Mouse (Mus musculus): Measurements from ENCODE around the gene Scgb2b20. TPM values are rescaled to one million over a fixed set of nuclear protein-coding genes. Genes with fewer than 3 reads are reported as not detected.
"Not testable (repeated sequence)": the region's sequence is repeated elsewhere in the genome, so short reads cannot be mapped to it uniquely, and the experiment has no call there.

The Scgb2b20 gene
- polyA plus RNA-seq (2015; fragmentation: Nextera tagmentation; extraction: Ambion mirVana): not detected in 2 replicates

GRCm38 (mm10) chr7:33366222-33366621 lies at the start of gene Scgb2b20:
Gene Scgb2b20 (minus strand): TSS chr7:33366322.
- H3K9ac ChIP-seq; ATAC-seq (ENCODE audit: insufficient read depth, low FRiP score, low read depth); H3K9me3 ChIP-seq; H3K27ac ChIP-seq; H3K36me3 ChIP-seq; H3K4me1 ChIP-seq; H3K27me3 ChIP-seq (replicated peaks); H3K4me2 ChIP-seq; H3K4me3 ChIP-seq (replicated peaks): not testable (repeated sequence)
- WGBS: 81% methylated on average over 2 of the region's 2 CpGs

GRCm38 (mm10) chr7:33409681-33410080 lies 43.6 kb upstream of the Scgb2b20 start:
- H3K27ac ChIP-seq; H3K9ac ChIP-seq; H3K4me2 ChIP-seq; ATAC-seq (ENCODE audit: insufficient read depth, low FRiP score, low read depth); H3K4me1 ChIP-seq; H3K9me3 ChIP-seq; H3K27me3 ChIP-seq (replicated peaks); H3K36me3 ChIP-seq; H3K4me3 ChIP-seq (replicated peaks): not testable (repeated sequence)
- WGBS: 45% methylated on average over 1 of the region's 1 CpGs

GRCm38 (mm10) chr7:33401650-33402049 lies 35.5 kb upstream of the Scgb2b20 start:
- 86% methylated on average over 1 of the region's 1 CpGs for WGBS
- H3K36me3 ChIP-seq: no peaks in the 10 kb centered on the region
- ATAC-seq (ENCODE audit: insufficient read depth, low FRiP score, low read depth): no peak

GRCm38 (mm10) chr7:33399749-33400148 lies 33.6 kb upstream of the Scgb2b20 start:
- H3K27me3 ChIP-seq (replicated peaks); H3K4me3 ChIP-seq (replicated peaks); H3K9me3 ChIP-seq; H3K9ac ChIP-seq; H3K36me3 ChIP-seq; H3K4me2 ChIP-seq; H3K4me1 ChIP-seq; ATAC-seq (ENCODE audit: insufficient read depth, low FRiP score, low read depth); H3K27ac ChIP-seq: not testable (repeated sequence)

More at GRCm38 (mm10) chr7:33401650-33402049, 35.5 kb upstream of the Scgb2b20 start:
- Histone ChIP-seq H3K4me1 (no peaks in the 10 kb centered on the region), H3K27me3 (replicated peaks) (no peaks in the 10 kb centered on the region), H3K4me2 (no peak overlapping the region), H3K27ac (no peak overlapping the region), H3K9ac (no peak overlapping the region), H3K9me3 (no peaks in the 10 kb centered on the region), H3K4me3 (replicated peaks) (no peak overlapping the region)

GRCm38 (mm10) chr7:33372934-33373333 lies 6.8 kb upstream of the Scgb2b20 start, which contains the start of gene Scgb1b20:
Gene Scgb1b20 (plus strand): TSS chr7:33373234.
- 82% methylated on average over 4 of the region's 4 CpGs for WGBS
- not testable (repeated sequence) for H3K27me3 ChIP-seq (replicated peaks); H3K4me2 ChIP-seq; H3K27ac ChIP-seq; H3K9me3 ChIP-seq; H3K4me1 ChIP-seq; H3K36me3 ChIP-seq; ATAC-seq (ENCODE audit: insufficient read depth, low FRiP score, low read depth); H3K4me3 ChIP-seq (replicated peaks); H3K9ac ChIP-seq

Other genes with a start within 250 kb of the Scgb2b20 start
- not detected in 2 replicates for gene Scgb2b18, start 192.5 kb downstream of the Scgb2b20 start, polyA plus RNA-seq (2015; fragmentation: Nextera tagmentation; extraction: Ambion mirVana)
- not detected in 2 replicates for gene Scgb1b18, start 180.8 kb downstream of the Scgb2b20 start, polyA plus RNA-seq (2015; fragmentation: Nextera tagmentation; extraction: Ambion mirVana)
- gene Scgb2b19, start 86.0 kb downstream of the Scgb2b20 start, polyA plus RNA-seq (2015; fragmentation: Nextera tagmentation; extraction: Ambion mirVana): not detected in 2 replicates
- gene Scgb1b19, start 79.0 kb downstream of the Scgb2b20 start, polyA plus RNA-seq (2015; fragmentation: Nextera tagmentation; extraction: Ambion mirVana): not detected in 2 replicates
- not detected in 2 replicates for gene Scgb1b20, start 6.9 kb upstream of the Scgb2b20 start, polyA plus RNA-seq (2015; fragmentation: Nextera tagmentation; extraction: Ambion mirVana)
- not detected in 2 replicates for gene Scgb2b21, start 154.1 kb upstream of the Scgb2b20 start, polyA plus RNA-seq (2015; fragmentation: Nextera tagmentation; extraction: Ambion mirVana)